Mouse (Mus musculus): ENCODE data around the gene Ccr5. TPM values are rescaled to one million over a fixed set of nuclear protein-coding genes. Genes with fewer than 3 reads are reported as not detected.

Ccr5 gene
- polyA plus RNA-seq, 1 experiment: 1.1 TPM

- 7% methylated on average over 1 of the region's 1 CpGs for WGBS
- H3K27me3 ChIP-seq (ENCODE audit: control insufficient read depth, insufficient read depth, low read length): no peaks in the 10 kb centered on the region
- DNase-seq (ENCODE audit: low read depth in 1 of 2, low spot score in 2 of 2): no peak
- 0 out of 2 replicates have a peak overlapping the region, but pooled peaks have one; percentile 7 for H3K27ac ChIP-seq (ENCODE audit: insufficient read depth, low read length)
- TF ChIP-seq POLR2A (IDR thresholded peaks at IDR 0.05; ENCODE audit: low read depth, low read length): no peak
- no peak for TF ChIP-seq CTCF (IDR thresholded peaks at IDR 0.05; ENCODE audit: extremely low read depth, insufficient read depth, insufficient read length, insufficient replicate concordance)
- H3K4me1 ChIP-seq (ENCODE audit: control insufficient read depth, insufficient read depth, insufficient read length): peaks cover 7% of the 10 kb centered on the region
- no peaks in the 10 kb centered on the region for H3K36me3 ChIP-seq (ENCODE audit: control insufficient read depth, insufficient read depth, low read length)
- H3K4me3 ChIP-seq (ENCODE audit: extremely low read depth, insufficient read depth, insufficient read length): no peak overlapping the region
Observed at GRCm38 (mm10) chr9:124103199-124103598, 18.1 kb upstream of the Ccr5 start.

DNA sequence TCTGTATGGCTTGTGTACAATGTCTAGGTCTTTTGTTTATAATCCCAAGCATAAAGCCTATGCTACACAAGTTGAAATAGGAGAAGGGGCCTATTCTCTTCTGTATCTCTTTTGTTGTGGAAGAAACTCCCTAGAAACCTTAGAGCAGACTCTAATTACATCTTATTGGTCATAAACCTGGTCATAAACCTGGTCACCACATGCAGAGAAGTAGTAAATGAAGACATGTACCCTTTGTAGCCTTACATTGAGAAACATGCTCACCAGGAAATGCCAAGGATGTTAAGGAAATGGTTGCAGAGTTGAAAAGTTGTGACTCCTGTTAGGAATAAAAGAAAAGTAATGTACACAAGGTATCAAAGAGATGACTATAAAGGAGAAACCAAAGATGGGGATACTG, 16.1 kb upstream of the Ccr5 start:
- H3K27me3 ChIP-seq (ENCODE audit: control insufficient read depth, insufficient read depth, low read length): no peaks in the 10 kb centered on the region
- no peak overlapping the region for H3K27ac ChIP-seq (ENCODE audit: insufficient read depth, low read length)
- H3K4me1 ChIP-seq (ENCODE audit: control insufficient read depth, insufficient read depth, insufficient read length): peaks cover 7% of the 10 kb centered on the region
- no peak for TF ChIP-seq POLR2A (IDR thresholded peaks at IDR 0.05; ENCODE audit: low read depth, low read length)
- DNase-seq (ENCODE audit: low read depth in 1 of 2, low spot score in 2 of 2): no peak
- no peaks in the 10 kb centered on the region for H3K36me3 ChIP-seq (ENCODE audit: control insufficient read depth, insufficient read depth, low read length)
- H3K4me3 ChIP-seq (ENCODE audit: extremely low read depth, insufficient read depth, insufficient read length): no peak overlapping the region

DNA sequence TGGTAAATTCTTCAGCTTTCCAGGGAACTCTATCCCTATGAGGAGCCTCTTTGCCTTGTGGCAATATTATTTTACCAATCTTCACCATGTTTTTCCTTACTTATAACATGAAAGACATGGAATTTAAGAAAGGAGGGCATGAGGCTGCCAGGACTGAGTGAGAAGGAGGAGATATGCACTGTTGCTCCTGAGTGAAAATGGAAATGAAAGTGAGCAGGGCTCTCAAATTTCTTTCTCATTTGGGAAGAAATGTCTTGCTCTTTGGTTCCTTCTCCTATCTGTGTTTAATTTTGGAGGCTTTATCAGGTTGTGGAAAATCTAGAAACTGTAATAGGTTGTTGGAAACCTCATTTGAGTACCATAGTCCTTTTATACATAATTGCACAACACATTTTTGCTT, 14.1 kb upstream of the Ccr5 start:
- no peaks in the 10 kb centered on the region for H3K27me3 ChIP-seq (ENCODE audit: control insufficient read depth, insufficient read depth, low read length)

DNA sequence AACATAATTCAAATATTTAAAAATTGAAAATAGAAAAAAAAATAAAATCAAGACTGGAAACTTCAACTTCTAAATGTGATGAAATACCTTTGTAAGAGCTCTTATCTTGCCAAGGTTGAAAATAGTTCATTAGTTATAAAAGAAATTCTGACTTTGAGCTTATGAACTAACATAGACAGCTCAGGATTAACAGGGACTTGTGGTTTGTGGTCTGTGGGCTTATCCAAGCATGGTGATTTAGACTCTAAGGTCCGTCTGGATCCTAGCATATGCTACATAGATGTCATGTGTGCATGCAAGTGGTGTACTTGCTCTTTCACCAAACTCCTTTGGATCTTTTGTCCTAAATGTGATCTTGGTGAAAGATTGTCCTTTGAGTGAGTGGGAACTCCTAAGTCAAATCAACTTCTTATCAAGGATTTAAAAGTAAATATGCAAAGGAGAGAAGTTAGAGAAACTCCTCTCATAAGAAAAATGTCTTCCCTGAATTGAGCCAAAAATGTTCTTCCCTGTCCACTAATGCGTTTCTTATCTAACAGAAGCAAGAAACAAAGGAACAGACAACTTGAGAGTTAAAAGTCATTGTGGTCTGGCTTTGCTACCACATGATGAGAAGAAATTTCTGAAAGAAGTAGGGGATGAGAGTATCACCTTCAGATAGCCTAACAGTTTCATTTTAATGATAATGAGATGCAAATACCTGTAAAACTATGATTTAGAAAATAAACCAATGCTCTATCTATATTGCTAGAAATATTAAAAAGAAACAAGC, 12.8 kb upstream of the Ccr5 start:
- Histone ChIP-seq H3K4me1 (ENCODE audit: control insufficient read depth, insufficient read depth, insufficient read length) (peaks cover 3% of the 10 kb centered on the region; the same call in 1 of the 2 replicates), H3K4me3 (ENCODE audit: extremely low read depth, insufficient read depth, insufficient read length) (no peak overlapping the region)
- no peak for DNase-seq (ENCODE audit: low read depth in 1 of 2, low spot score in 2 of 2)

More for the DNA sequence above, 14.1 kb upstream of the Ccr5 start:
- H3K36me3 ChIP-seq (ENCODE audit: control insufficient read depth, insufficient read depth, low read length): no peaks in the 10 kb centered on the region
- H3K4me1 ChIP-seq (ENCODE audit: control insufficient read depth, insufficient read depth, insufficient read length): peaks cover 7% of the 10 kb centered on the region
- no peak for DNase-seq (ENCODE audit: low read depth in 1 of 2, low spot score in 2 of 2)
- no peak overlapping the region for H3K27ac ChIP-seq (ENCODE audit: insufficient read depth, low read length)
- TF ChIP-seq POLR2A (IDR thresholded peaks at IDR 0.05; ENCODE audit: low read depth, low read length): no peak
- no peak for TF ChIP-seq CTCF (IDR thresholded peaks at IDR 0.05; ENCODE audit: extremely low read depth, insufficient read depth, insufficient read length, insufficient replicate concordance)
- no peak overlapping the region for H3K4me3 ChIP-seq (ENCODE audit: extremely low read depth, insufficient read depth, insufficient read length)

DNA sequence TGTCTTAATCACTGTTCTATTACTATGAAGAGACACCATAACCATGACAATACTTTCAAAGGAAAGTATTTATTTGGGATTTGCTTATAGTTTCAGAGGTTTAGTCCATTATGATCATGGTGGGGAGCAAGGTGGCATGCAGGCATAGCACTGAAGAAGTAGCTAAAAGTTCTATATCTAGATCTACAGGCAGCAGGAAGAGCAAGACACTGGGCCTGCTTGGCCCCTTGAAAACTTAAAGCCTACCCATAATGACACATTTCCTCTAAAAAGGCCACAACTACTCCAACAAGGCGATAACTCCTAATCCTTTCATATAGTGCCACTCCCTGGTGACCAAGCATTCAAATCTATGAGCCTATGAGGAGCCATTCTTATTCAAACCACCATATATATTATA, 9.3 kb upstream of the Ccr5 start:
- no peak for DNase-seq (ENCODE audit: low read depth in 1 of 2, low spot score in 2 of 2)
- Histone ChIP-seq H3K36me3 (ENCODE audit: control insufficient read depth, insufficient read depth, low read length) (no peaks in the 10 kb centered on the region), H3K4me3 (ENCODE audit: extremely low read depth, insufficient read depth, insufficient read length) (no peak overlapping the region), H3K27me3 (ENCODE audit: control insufficient read depth, insufficient read depth, low read length) (no peaks in the 10 kb centered on the region), H3K4me1 (ENCODE audit: control insufficient read depth, insufficient read depth, insufficient read length) (peaks cover 3% of the 10 kb centered on the region; the same call in 1 of the 2 replicates), H3K27ac (ENCODE audit: insufficient read depth, low read length) (no peak overlapping the region)
- WGBS: 83% methylated on average over 1 of the region's 1 CpGs
- TF ChIP-seq CTCF (IDR thresholded peaks at IDR 0.05; ENCODE audit: extremely low read depth, insufficient read depth, insufficient read length, insufficient replicate concordance) (no peak), POLR2A (IDR thresholded peaks at IDR 0.05; ENCODE audit: low read depth, low read length) (no peak)

More for the DNA sequence above, 12.8 kb upstream of the Ccr5 start:
- no peak for TF ChIP-seq POLR2A (IDR thresholded peaks at IDR 0.05; ENCODE audit: low read depth, low read length)
- no peak for TF ChIP-seq CTCF (IDR thresholded peaks at IDR 0.05; ENCODE audit: extremely low read depth, insufficient read depth, insufficient read length, insufficient replicate concordance)
- Histone ChIP-seq H3K27ac (ENCODE audit: insufficient read depth, low read length) (no peak overlapping the region), H3K27me3 (ENCODE audit: control insufficient read depth, insufficient read depth, low read length) (no peaks in the 10 kb centered on the region), H3K36me3 (ENCODE audit: control insufficient read depth, insufficient read depth, low read length) (no peaks in the 10 kb centered on the region)
- 26% methylated on average over 2 of the region's 2 CpGs for WGBS

GRCm38 (mm10) chr9:124112591-124113239, 8.6 kb upstream of the Ccr5 start:
- H3K27me3 ChIP-seq (ENCODE audit: control insufficient read depth, insufficient read depth, low read length): no peaks in the 10 kb centered on the region
- no peaks in the 10 kb centered on the region for H3K36me3 ChIP-seq (ENCODE audit: control insufficient read depth, insufficient read depth, low read length)
- no peak overlapping the region for H3K4me3 ChIP-seq (ENCODE audit: extremely low read depth, insufficient read depth, insufficient read length)
- peaks cover 2% of the 10 kb centered on the region; the same call in 1 of the 2 replicates for H3K4me1 ChIP-seq (ENCODE audit: control insufficient read depth, insufficient read depth, insufficient read length)
- 89% methylated on average over 1 of the region's 1 CpGs for WGBS
- no peak for TF ChIP-seq POLR2A (IDR thresholded peaks at IDR 0.05; ENCODE audit: low read depth, low read length)
- no peak for TF ChIP-seq CTCF (IDR thresholded peaks at IDR 0.05; ENCODE audit: extremely low read depth, insufficient read depth, insufficient read length, insufficient replicate concordance)
- no peak overlapping the region for H3K27ac ChIP-seq (ENCODE audit: insufficient read depth, low read length)
- no peak for DNase-seq (ENCODE audit: low read depth in 1 of 2, low spot score in 2 of 2)

- H3K27me3 ChIP-seq (ENCODE audit: control insufficient read depth, insufficient read depth, low read length): no peaks in the 10 kb centered on the region
- DNase-seq (ENCODE audit: low read depth in 1 of 2, low spot score in 2 of 2): no peak
- no peak for TF ChIP-seq CTCF (IDR thresholded peaks at IDR 0.05; ENCODE audit: extremely low read depth, insufficient read depth, insufficient read length, insufficient replicate concordance)
- no peak for TF ChIP-seq POLR2A (IDR thresholded peaks at IDR 0.05; ENCODE audit: low read depth, low read length)
- H3K4me1 ChIP-seq (ENCODE audit: control insufficient read depth, insufficient read depth, insufficient read length): no peaks in the 10 kb centered on the region
- no peak overlapping the region for H3K4me3 ChIP-seq (ENCODE audit: extremely low read depth, insufficient read depth, insufficient read length)
- H3K27ac ChIP-seq (ENCODE audit: insufficient read depth, low read length): no peak overlapping the region
- 93% methylated on average over 1 of the region's 1 CpGs for WGBS
- H3K36me3 ChIP-seq (ENCODE audit: control insufficient read depth, insufficient read depth, low read length): no peaks in the 10 kb centered on the region
Observed at GRCm38 (mm10) chr9:124113777-124114176, 7.6 kb upstream of the Ccr5 start.

All from spleen, adult 2 months (tissue).